8 mouse cellular contexts compared by ENCODE assay signal in genomic region chr5:92435025-92435584, GRCm38 (mm10). TPM values are rescaled to one million over a fixed set of nuclear protein-coding genes. Genes with fewer than 3 reads are reported as not detected.
DNase-seq lines count a peak whose midpoint lies in the region; ATAC-seq lines count a peak whose summit lies in the region.

Gene Nup54, minus strand, starts transcription at chr5:92435219.

- H3K4me2 ChIP-seq in intestine, embryonic 14.5 days (ENCODE audit: low read length): peak within 1 kb of the TSS; percentile 76

- peak within 1 kb of the TSS; percentile 73 for H3K27ac ChIP-seq in intestine, embryonic 14.5 days (ENCODE audit: low read depth)

- no peaks in the 10 kb centered on the region for H3K9me3 ChIP-seq in intestine, embryonic 14.5 days (ENCODE audit: control insufficient read depth, low read length)

- intact Hi-C loops in left cerebral cortex, postnatal 14 days (cut with DNase I): no loop called here

- no peaks in the 10 kb centered on the region for H3K27me3 ChIP-seq in intestine, embryonic 14.5 days (replicated peaks; ENCODE audit: control insufficient read depth, insufficient read depth, low read length)

- H3K4me3 ChIP-seq in intestine, embryonic 14.5 days (ENCODE audit: low read depth, low read length): peak within 1 kb of the TSS; percentile 65

- peak; percentile 100 for ATAC-seq in intestine, embryonic 14.5 days (replicated peaks; ENCODE audit: low FRiP score, low TSS enrichment, low read depth)

- WGBS in intestine, embryonic 14.5 days: 1% methylated on average over 34 of the region's 34 CpGs

- DNase-seq in adrenal gland, adult 18-20 months (ENCODE audit: low spot score in 2 of 2): peak; percentile 90 to 92
- peak; percentile 96 for DNase-seq in embryo, embryonic 11 days
- peak; percentile 96 for DNase-seq in gastrocnemius, postnatal 25 days
- peak; percentile 96 for DNase-seq in intestine, embryonic 14.5 days (ENCODE audit: low spot score)
- DNase-seq in left cerebral cortex, postnatal 14 days (ENCODE audit: low spot score in 2 of 2): peak; percentile 95 to 98
- DNase-seq in mesoderm, embryonic 11.5 days (ENCODE audit: low read depth, low spot score): peak; percentile 95
- peak; percentile 94 to 97 for DNase-seq in right cerebral cortex, postnatal 36 days (ENCODE audit: low spot score in 2 of 2)
- DNase-seq in yolk sac, embryonic 10.5 days (ENCODE audit: low spot score): peak; percentile 96

- H3K9ac ChIP-seq in intestine, embryonic 14.5 days (ENCODE audit: low read length): peak within 1 kb of the TSS; percentile 83

- H3K4me1 ChIP-seq in intestine, embryonic 14.5 days (replicated peaks; ENCODE audit: control insufficient read depth, insufficient read depth, low read length): peaks cover 11% of the 10 kb centered on the region; the same call in 1 of the 2 replicates

- H3K36me3 ChIP-seq in intestine, embryonic 14.5 days (ENCODE audit: control insufficient read depth, insufficient read depth, low read length): peaks cover 8% of the 10 kb centered on the region

RNA-seq across cellular contexts. Expression of gene Nup54, which starts in this region (rescaled TPM):
- total RNA-seq in adrenal gland, adult 18-20 months (2021): 10 to 100 TPM; 28.6 to 33.6 TPM
- total RNA-seq in gastrocnemius, postnatal 25 days (2021): 1 to 10 TPM; 9.1 to 9.7 TPM
- polyA plus RNA-seq in intestine, embryonic 14.5 days (2014; fragmentation: Nextera tagmentation; extraction: Ambion mirVana): 57.2 and 62.6 TPM in 2 replicates
- 10 to 100 TPM; 25.6 to 29.5 TPM for total RNA-seq in left cerebral cortex, postnatal 14 days (2021)

Comparison
In these comparisons a context has a peak if more than half of its experiments do, and no peak if none do; other contexts are left out.
1. Peak in every context shown above with its lines: DNase-seq, ATAC-seq, H3K4me3 ChIP-seq and H3K27ac ChIP-seq.